Mouse (Mus musculus) 3T3-L1 (cell line): ENCODE results near the gene Gapvd1.
"Not testable (repeated sequence)": the region's sequence is repeated elsewhere in the genome, so short reads cannot be mapped to it uniquely, and the experiment has no call there.

Experiments
- DNase-seq: peaks from one replicate; pipeline ENCODE4 v3.0.0-alpha.2; 2015; ENCODE audit warnings: low read depth, low spot score

Gapvd1 gene

DNA sequence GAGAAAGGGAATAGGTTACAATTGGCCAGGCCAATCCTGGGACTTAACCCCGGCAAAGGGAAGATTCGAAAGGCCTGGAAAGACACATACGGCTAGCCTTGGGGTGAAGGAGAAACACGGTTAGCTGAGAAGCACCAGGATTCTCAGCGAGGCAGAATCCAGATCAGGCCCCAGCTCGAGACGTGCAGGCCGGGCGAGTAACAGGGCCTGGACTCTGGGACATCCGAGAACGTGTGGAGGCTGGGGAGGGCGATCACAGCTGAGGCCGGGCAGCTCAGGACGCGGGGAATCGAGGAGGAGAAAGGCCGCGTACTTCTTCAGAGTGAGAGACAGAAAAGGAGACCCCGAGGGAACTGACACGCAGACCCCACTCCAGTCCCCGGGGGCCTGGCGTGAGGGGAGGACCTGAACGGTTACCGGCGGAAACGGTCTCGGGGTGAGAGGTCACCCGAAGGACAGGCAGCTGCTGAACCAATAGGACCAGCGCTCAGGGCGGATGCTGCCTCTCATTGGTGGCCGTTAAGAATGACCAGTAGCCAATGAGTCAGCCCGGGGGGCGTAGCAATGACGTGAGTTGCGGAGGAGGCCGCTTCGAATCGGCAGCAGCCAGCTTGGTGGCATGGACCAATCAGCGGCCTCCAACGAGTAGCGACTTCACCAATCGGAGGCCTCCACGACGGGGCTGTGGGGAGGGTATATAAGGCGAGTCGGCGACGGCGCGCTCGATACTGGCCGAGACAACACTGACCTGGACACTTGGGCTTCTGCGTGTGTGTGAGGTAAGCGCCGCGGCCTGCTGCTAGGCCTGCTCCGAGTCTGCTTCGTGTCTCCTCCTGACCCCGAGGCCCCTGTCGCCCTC lies 16.6 kb upstream of the Gapvd1 start, which contains the start of gene Hspa5:
Hspa5 (plus strand) TSS at position 603 of the 859 bp plus-strand sequence.
- peak; percentile 100 for DNase-seq

DNA sequence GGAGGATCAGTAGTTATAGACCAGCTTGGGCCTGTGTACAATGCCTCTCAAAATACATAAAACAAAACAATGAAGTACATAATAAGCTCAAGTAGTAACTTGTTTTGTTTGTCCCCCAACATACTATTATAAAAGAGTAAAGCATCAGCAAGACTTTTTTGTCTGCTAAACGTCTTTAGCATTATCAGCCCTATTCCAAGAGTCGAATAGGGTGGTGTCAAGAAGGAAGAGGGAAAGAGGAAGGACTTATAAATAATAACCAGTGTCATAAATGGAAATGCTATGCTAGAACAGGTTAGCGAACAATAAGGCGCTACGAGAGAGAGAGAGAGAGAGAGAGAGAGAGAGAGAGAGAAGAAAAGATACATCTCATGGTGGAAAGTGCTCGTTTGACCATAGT lies 15.9 kb upstream of the Gapvd1 start:
- no peak for DNase-seq

DNA sequence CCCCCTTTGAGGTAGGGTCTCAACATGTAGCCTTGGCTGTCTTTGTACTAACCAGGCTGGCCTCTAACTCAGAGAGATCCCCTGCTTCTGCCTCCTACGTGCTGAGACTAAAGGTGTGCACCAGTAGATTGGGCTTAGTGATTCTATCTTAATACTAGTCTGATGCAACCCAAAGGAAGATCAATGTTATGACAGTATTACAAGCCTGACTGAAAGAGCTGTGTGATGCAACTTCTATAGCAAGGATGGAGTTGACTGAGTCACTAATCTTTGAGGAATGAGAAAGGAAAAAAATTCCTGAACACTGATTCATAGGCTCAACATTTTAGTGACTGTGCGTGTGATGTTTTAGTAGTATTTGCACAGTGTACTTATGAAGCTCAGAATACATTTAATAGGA lies 15.0 kb upstream of the Gapvd1 start:
- DNase-seq, result peak; percentile 96

DNA sequence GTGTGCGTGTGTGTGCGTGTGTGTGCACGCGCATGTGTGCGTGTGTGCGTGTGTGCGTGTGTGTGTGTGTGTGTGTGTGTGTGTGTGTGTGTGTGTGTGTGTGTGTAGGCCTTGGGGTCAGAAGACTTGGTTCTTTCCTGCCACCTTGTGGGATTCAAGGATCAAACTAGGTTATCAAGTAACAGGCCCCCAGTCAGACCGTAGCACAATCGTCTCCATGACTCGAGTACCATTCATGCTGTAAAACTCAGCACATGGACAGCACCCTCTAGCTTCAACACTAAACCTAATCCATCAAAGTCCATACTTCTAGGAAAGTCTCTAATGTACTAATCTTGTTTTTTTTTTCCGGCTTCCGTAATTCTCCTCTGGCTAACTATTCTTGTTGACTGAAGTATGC lies 9.8 kb upstream of the Gapvd1 start:
- no peak for DNase-seq

DNA sequence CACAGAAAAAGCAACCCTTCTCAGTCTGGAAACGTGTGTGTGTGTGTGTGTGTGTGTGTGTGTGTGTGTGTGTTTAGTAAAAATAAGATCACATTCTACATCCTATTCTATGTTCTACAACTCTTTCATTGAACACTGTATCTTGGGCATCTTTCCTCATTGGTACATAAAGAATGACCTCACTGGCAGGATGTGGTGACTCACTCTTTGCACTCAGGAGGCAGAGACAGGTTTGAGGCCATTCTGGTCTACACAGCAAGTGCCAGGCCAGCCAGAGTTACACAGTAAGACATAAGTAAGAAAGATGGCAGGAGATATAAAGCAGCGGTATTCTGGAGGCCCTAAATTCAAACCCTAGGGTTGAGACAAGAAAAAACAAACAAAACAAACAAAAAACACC lies 7.8 kb upstream of the Gapvd1 start:
- peak; percentile 63 for DNase-seq

DNA sequence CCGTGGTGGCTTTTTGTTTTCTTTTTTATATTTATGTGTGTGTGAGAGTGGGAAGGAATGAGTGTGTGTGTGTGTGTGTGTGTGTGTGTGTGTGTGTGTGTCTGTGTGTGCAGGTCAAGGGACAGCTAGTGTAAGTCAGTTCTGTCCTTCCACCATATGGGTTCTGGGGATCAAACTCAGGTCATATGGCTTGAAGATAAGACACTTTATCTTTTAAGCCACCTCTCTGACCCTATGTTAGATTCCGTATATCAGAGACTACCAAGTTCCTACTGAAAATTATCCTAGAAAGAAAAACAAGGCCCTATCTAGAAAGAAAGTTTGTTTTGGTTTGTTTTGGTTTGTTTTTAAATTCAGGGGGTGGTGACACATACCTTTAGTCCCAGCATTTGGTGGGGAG lies 7.1 kb upstream of the Gapvd1 start:
- no peak for DNase-seq

DNA sequence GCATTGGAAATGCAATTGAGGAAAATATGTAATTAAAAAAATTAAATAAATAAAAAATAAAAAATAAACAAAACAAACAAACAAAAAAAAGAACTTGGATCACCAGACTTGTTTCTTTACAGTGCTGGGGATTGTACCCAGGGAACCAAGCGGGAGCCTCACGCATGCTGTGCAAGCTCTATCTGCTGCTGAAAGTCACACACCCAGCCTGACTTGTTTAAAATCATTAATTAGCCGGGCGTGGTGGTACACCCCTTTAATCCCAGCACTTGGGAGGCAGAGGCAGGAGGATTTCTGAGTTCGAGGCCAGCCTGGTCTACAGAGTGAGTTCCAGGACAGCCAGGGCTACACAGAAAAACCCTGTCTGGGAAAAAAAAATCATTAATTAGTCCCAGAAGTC lies 6.2 kb upstream of the Gapvd1 start:
- DNase-seq, result not testable (repeated sequence)

DNA sequence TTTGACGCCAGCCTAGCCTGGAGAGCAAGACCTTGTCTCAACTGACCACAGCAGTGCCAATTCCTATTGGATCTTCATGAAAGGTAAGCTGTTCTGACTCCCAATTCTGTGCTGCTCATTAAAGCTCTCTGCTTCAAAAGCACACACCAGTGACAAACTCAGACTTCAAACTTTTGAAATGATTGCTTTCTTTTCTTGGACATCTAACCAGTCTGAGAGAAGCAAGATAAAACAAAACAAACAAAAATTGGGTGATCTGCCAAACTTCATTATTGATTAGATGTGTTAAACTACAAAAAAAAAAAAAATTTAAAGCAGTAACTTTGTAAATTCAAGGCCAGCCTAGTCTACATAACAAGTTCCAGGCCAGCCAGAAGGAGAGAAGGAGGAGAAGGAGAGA lies 2.3 kb upstream of the Gapvd1 start:
- no peak for DNase-seq

DNA sequence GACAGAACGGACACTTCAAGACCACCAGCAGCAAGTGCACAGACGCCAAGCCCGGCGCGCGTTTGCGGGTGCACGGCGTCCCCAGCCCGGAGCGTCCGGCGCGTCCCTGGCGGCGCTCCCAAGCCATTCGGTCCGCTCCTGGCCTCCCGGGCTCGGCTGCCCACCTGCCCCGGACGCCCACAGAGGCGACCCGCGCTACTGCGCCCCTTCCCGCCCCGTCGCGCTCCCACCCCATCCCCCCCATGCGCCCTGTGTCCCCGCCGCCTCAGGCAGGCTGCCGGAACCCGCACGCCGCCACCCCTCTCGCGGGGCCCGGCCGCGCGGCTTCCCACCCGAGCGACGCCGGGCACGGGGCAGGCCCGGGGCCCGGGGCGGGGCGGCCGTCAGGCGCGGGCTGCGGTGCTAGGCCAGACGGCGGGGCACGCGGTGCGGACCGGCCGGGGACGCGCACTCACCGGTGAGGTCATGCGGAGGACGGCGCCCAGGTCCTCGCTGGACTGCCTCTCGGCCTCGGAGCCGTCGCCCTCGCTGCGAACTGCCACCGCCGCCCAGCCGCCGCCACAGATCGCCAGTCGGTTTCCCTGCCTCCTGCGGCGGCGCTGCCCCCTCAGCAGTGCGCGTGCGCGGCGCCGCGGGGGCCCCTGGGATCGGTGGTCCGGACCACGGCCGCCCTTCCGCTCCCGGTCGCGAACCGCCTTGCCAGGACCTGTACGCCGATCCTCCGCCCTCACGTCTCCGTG lies 1.1 kb downstream of the Gapvd1 start:
- peak; percentile 80 for DNase-seq

DNA sequence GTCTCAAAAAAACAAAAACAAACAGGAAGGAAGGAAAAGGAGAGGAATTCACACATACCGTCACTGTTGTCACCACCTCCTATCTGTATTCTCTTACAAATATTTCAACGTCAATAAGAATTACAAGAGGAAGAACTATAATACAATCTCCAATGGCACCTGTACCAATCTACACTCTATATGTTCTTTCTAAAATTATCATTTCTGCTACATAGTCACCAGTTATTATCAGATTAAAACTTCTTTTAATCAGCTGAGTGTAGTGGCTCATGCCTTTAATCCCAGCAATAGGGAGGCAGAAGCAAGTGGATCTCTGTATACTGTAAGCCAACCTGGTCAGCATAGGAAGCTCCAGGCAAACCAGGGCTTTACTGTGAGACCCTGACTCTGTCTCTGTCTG lies 4.8 kb downstream of the Gapvd1 start:
- no peak for DNase-seq

DNA sequence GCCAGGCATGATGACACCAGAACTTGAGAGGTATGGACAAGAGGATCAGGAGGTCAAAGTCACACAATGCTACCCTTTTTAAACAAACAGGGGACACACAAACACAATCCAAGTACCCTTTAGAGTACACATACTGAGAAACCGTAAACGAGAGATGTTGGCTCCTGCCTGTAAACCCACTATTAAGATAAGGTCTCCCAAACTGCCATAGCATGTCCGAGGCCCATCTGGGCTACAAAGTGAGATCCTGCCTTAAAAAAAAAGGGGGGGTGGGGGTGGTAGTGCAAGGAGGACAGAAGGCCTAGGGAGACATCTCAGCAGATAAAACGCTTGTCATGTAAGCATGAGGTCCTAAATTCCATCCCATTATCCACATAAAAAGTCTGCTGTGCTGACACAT lies 6.6 kb downstream of the Gapvd1 start:
- no peak for DNase-seq

DNA sequence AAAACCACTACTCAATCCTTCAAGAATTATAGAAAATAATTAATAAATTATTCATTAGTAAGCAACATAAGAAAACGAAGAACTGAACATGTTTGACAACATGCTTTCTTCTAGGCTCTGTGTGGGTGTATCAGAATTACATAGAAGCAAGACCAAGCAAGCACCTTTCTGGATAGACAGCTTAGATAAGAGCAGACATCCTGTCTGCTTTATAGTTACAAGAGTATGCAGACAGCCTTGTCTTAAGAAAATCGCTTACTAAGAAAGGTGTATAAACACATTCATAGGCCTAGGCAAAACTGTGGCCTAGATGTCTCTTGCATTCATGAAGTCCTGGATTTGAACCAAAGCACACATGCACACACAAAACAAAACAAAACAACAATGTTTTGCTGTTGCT lies 9.4 kb downstream of the Gapvd1 start:
- no peak for DNase-seq

DNA sequence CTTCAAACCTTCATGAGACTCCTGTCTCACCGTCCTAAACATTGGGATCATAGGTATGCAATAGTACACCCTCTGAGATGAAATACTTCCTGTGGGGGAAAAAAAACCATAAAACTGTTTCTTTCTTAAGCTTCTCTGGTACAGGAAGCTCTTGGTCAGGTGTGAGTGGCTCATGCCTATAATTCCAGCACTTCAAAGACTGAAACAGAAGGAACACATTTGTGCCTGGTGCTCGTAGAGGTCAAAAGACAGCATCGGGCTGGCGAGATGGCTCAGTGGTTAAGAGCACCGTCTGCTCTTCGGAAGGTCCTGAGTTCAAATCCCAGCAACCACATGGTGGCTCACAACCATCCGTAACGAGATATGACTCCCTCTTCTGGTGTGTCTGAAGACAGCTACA lies 10.6 kb downstream of the Gapvd1 start:
- no peak for DNase-seq

DNA sequence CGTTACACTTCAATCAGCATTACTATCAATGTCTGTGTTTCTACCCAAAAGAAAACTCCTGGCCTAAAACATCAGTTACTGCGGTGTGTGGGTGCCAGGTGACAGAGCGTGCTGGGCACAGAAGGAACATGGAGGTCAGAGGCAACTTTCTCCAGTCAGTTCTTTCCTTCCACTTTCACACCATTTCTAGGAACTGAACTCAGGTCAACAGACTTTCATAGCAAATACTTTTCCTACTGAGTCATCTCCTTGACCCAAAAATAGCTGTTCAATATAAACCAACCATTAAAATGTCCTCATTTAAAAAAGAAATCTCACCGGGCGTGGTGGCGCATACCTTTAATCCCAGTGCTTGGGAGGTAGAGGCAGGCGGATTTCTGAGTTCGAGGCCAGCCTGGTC lies 12.4 kb downstream of the Gapvd1 start:
- peak; percentile 72 for DNase-seq

DNA sequence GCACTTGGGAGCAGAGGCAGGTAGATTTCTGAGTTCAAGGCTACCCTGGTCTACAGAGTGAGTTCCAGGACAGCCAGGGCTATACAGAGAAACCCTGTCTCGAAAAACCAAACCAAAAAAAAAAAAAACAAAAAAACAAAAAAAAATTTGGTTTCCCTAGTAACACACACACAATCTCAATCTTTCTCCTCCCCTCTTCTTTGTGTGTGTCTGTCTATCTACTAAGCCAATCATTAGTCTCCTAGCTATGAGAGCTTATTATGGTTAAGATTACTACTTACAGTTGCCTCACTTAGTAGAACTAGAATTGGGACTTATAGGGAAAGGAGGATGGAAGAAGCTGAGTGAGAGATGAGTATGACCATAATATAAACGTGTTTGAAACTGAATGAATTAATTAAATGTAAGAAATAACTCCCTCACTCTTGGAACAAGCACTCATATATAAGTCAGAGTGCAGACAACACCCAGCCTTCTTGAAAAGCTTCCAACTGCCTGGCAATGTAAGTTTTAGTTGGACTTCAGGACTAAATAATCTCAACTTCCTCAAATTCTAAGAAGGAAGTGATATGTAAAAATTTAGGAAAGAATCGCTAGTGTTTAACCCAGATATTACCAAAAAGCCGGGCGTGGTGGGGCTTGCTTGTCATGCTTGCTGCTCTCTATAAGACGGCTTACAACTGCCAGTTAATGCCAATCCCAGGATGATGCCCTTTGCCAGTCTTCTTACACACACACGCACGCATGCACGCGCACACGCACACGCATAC lies 13.5 kb downstream of the Gapvd1 start:
- DNase-seq, result no peak

DNA sequence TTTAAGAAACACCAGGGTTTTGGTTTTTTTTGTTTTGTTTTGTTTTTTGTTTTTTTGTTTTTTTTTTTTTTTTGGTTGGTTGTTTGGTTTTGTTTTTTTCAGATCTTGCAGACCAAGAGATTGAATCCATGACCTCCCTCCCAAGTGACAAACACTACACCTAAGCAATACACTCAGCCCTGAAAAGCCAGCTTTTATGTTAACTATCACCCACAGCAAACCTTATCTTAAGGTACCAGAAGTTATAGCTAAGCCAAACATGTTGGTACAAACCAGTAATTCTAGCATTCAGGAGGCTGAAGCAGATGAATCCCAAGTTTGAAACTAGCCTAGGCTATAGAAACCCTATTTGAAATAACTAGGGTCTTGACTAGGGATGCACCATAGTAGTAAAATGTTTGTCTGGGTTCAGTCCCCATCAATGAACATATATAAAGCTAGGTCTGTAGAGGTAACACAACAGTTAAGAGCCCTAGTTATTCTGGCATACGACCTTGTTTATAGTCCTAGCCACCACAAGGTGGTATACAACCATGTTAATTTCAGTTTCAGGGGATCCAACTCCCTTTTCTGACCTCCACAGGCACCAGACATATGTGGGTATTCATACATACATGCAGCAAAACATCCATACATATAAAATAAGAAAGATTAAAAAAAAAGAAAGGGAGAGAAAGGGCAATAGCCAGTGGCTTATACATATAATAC lies 15.2 kb downstream of the Gapvd1 start:
- no peak for DNase-seq

DNA sequence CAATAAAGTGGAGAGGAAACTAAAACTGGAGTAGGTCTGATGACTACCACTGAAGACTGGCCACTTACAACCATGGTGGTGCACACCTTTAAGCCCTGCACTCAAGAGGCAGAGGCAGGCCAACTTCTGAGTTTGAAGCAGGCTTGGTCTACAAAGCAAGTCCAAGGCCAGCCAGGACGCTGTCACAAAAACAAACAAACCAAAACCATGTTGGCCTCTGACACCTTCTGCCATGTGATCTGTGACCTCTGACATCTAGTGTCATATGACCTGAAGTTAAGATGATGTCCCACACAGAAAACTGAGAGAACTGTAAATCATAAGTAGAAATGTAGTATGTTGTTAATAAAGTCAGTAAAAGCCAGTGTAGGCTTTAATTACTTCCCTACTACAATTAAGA lies 17.1 kb downstream of the Gapvd1 start:
- DNase-seq, result no peak

DNA sequence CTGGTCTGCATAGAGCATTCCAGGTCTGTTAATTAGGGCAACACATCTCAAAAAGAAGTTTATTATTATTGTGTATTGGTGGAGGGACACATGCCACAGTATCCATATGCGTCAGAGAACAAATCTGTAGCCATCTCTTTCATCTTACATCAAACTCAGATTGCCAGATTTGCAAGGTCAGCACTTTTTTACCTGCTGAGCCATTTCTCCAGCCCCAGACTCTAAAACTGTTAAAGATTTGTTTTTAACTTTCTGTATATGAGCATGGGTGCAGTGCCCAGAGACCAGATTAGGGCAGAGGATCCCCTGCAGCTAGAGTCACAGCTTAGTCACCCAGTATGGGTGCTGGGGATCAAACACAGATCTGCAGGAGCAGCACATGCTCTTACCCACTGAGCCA lies 18.4 kb downstream of the Gapvd1 start:
- no peak for DNase-seq

DNA sequence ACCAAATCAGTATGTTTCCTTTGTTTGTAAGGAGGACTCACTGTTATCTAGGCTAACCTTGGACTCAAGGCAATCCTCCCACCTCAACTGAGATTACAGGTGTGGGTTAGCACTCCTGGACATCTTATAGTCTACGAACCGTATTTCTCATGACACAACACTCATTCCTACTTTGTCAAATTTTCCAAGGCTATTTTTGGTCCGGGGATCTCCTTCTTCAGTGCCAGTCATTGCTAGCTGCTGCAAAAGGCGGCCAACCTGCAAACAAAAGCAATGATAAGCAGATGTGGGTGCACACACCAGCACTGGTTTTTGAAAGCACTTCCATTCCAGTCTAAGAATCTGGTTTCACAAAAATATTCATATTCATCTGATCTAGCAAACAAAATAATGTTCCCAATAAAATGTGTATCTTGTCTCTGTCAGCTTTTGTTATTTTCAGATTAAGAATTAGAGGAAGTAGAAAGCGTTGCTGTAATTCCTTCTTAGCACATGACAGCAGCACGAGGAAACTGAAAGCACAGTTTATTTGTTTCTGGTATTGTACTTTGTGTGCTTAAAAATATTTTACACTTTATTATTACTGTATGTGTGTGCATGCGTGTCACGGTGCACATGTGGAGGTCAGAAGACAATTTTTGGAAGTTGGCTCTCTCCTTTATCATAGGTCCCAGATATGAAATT lies 27.8 kb downstream of the Gapvd1 start:
- DNase-seq, result no peak

DNA sequence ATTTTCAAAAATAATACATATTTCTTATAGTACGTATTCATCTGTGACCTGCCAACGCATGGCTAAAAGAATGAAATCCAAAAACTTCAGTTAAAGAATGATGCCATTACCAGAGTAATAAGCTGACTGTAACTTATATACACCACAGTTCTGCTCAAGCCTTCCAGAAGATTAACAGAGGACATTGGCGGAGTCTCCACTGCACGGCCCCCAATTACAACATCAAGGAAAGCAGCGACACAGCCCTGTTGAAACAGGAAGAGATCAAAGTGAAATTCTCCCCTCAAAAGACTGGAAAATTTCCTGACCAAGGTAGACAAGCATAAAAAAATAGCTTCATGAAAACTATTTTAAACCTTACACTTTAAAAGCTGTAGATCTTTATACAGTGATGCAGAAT lies 29.8 kb downstream of the Gapvd1 start:
- no peak for DNase-seq

DNA sequence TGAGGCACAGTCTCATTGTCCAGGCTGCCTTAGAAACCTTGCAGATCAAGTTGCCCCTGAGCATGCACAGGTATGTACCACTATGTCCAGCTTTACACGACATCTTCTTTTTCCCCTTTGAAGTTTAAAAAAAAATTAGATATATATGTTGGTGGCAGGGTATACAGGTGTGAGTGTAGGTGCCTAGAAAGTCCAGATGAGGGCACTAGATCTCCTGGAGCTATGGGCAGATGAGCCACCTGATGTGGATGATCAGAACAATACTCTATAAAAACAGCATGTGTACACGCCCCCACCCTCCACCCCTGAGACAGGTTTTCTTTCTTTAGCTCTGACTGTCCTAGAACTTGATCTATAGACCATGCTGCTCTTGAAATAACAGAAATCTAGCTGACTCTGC lies 36.8 kb downstream of the Gapvd1 start:
- DNase-seq, result peak; percentile 15
